Mouse (Mus musculus): Measurements from ENCODE around the gene Thsd7b. TPM values are rescaled to one million over a fixed set of nuclear protein-coding genes. Genes with fewer than 3 reads are reported as not detected.
"Not testable (repeated sequence)": the region's sequence is repeated elsewhere in the genome, so short reads cannot be mapped to it uniquely, and the experiment has no call there.

Thsd7b gene
- total RNA-seq, 2 experiments from 2014 or later = 15.2 to 18.6 TPM

GRCm38 (mm10) chr1:129619440-129620301 is 346.6 kb downstream of the Thsd7b start:
- DNase-seq (ENCODE audit: extremely low spot score in 1 of 2, low spot score in 1 of 2) = no peak

GRCm38 (mm10) chr1:129624519-129624918 is 351.4 kb downstream of the Thsd7b start:
- no peak for DNase-seq (ENCODE audit: extremely low spot score in 1 of 2, low spot score in 1 of 2)

- DNase-seq (ENCODE audit: extremely low spot score in 1 of 2, low spot score in 1 of 2) = no peak
Measured at GRCm38 (mm10) chr1:129635146-129635545, 362.0 kb downstream of the Thsd7b start.

GRCm38 (mm10) chr1:129644252-129644861 is 371.3 kb downstream of the Thsd7b start:
- DNase-seq (ENCODE audit: extremely low spot score in 1 of 2, low spot score in 1 of 2) = no peak

- DNase-seq (ENCODE audit: extremely low spot score in 1 of 2, low spot score in 1 of 2) = not testable (repeated sequence)
Measured at GRCm38 (mm10) chr1:129651448-129651847, 378.3 kb downstream of the Thsd7b start.

- no peak for DNase-seq (ENCODE audit: extremely low spot score in 1 of 2, low spot score in 1 of 2)
Measured at GRCm38 (mm10) chr1:129658045-129658444, 384.9 kb downstream of the Thsd7b start.

GRCm38 (mm10) chr1:129675878-129676277 is 402.8 kb downstream of the Thsd7b start:
- DNase-seq (ENCODE audit: extremely low spot score in 1 of 2, low spot score in 1 of 2) = no peak

- DNase-seq (ENCODE audit: extremely low spot score in 1 of 2, low spot score in 1 of 2) = no peak
Measured at GRCm38 (mm10) chr1:129678851-129679250, 405.7 kb downstream of the Thsd7b start.

GRCm38 (mm10) chr1:129705701-129706100 is 432.6 kb downstream of the Thsd7b start:
- no peak for DNase-seq (ENCODE audit: extremely low spot score in 1 of 2, low spot score in 1 of 2)

- DNase-seq (ENCODE audit: extremely low spot score in 1 of 2, low spot score in 1 of 2) = no peak
Measured at GRCm38 (mm10) chr1:129712706-129713105, 439.6 kb downstream of the Thsd7b start.

GRCm38 (mm10) chr1:129713571-129713970 is 440.5 kb downstream of the Thsd7b start:
- no peak for DNase-seq (ENCODE audit: extremely low spot score in 1 of 2, low spot score in 1 of 2)

GRCm38 (mm10) chr1:129719592-129719991 is 446.5 kb downstream of the Thsd7b start:
- DNase-seq (ENCODE audit: extremely low spot score in 1 of 2, low spot score in 1 of 2) = no peak

- DNase-seq (ENCODE audit: extremely low spot score in 1 of 2, low spot score in 1 of 2) = no peak
Measured at GRCm38 (mm10) chr1:129731991-129732390, 458.9 kb downstream of the Thsd7b start.

GRCm38 (mm10) chr1:129747595-129747994 is 474.5 kb downstream of the Thsd7b start:
- DNase-seq (ENCODE audit: extremely low spot score in 1 of 2, low spot score in 1 of 2) = no peak

GRCm38 (mm10) chr1:129756548-129757240 is 483.6 kb downstream of the Thsd7b start:
- DNase-seq (ENCODE audit: extremely low spot score in 1 of 2, low spot score in 1 of 2) = no peak

GRCm38 (mm10) chr1:129759003-129759402 is 485.9 kb downstream of the Thsd7b start:
- DNase-seq (ENCODE audit: extremely low spot score in 1 of 2, low spot score in 1 of 2) = no peak

GRCm38 (mm10) chr1:129761234-129761633 is 488.1 kb downstream of the Thsd7b start:
- DNase-seq (ENCODE audit: extremely low spot score in 1 of 2, low spot score in 1 of 2) = no peak

- DNase-seq (ENCODE audit: extremely low spot score in 1 of 2, low spot score in 1 of 2) = no peak
Measured at GRCm38 (mm10) chr1:129764748-129765147, 491.6 kb downstream of the Thsd7b start.

GRCm38 (mm10) chr1:129777055-129777454 is 504.0 kb downstream of the Thsd7b start:
- DNase-seq (ENCODE audit: extremely low spot score in 1 of 2, low spot score in 1 of 2) = no peak

GRCm38 (mm10) chr1:129779506-129779905 is 506.4 kb downstream of the Thsd7b start:
- DNase-seq (ENCODE audit: extremely low spot score in 1 of 2, low spot score in 1 of 2) = no peak

GRCm38 (mm10) chr1:129780589-129780988 is 507.5 kb downstream of the Thsd7b start:
- no peak for DNase-seq (ENCODE audit: extremely low spot score in 1 of 2, low spot score in 1 of 2)
